Mouse (Mus musculus): Measurements from ENCODE around the gene Kcnma1. TPM values are rescaled to one million over a fixed set of nuclear protein-coding genes. Genes with fewer than 3 reads are reported as not detected.

Kcnma1 gene
- polyA plus RNA-seq, 1 experiment = not detected

DNA sequence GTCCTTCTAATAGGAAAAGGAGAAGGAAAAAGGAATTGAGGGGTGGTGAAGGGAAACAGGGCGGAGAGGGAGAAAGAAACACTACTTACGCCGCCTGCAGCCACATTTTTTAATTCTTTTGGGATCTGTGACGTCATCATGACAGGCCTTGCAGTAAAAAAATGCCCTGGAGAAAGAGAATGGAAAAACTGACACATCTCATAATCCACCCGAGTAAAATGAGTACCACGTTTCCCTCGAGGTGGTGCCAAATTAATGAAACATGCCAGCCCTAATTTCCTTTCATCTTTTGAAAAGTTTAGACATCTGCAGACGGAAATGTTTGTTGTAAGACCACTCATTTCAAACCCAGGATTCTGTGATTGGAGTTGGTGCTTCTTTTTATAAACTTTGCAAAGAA lies 578.4 kb downstream of the Kcnma1 start:
- no peaks in the 10 kb centered on the region for H3K4me1 ChIP-seq (ENCODE audit: control insufficient read depth, insufficient read depth, low read length)
- TF ChIP-seq POLR2A (IDR thresholded peaks at IDR 0.05; ENCODE audit: borderline replicate concordance, control insufficient read depth, low read depth, low read length) = no peak
- TF ChIP-seq CTCF (IDR thresholded peaks at IDR 0.05; ENCODE audit: control insufficient read depth, insufficient read depth, low read length) = no peak
- WGBS = 81% methylated on average over 8 of the region's 8 CpGs
- H3K27ac ChIP-seq (ENCODE audit: control insufficient read depth, insufficient read depth, low read depth, low read length, poor library complexity) = no peak overlapping the region
- H3K4me3 ChIP-seq (replicated peaks; ENCODE audit: control insufficient read depth, low read depth, low read length) = no peak overlapping the region

GRCm38 (mm10) chr14:23430006-23430405 lies 584.3 kb downstream of the Kcnma1 start:
- 75% methylated on average over 2 of the region's 2 CpGs for WGBS
- Histone ChIP-seq H3K4me3 (replicated peaks; ENCODE audit: control insufficient read depth, low read depth, low read length) (no peak overlapping the region), H3K27ac (ENCODE audit: control insufficient read depth, insufficient read depth, low read depth, low read length, poor library complexity) (no peak overlapping the region), H3K4me1 (ENCODE audit: control insufficient read depth, insufficient read depth, low read length) (no peaks in the 10 kb centered on the region)
- TF ChIP-seq CTCF (IDR thresholded peaks at IDR 0.05; ENCODE audit: control insufficient read depth, insufficient read depth, low read length) (no peak), POLR2A (IDR thresholded peaks at IDR 0.05; ENCODE audit: borderline replicate concordance, control insufficient read depth, low read depth, low read length) (no peak)

DNA sequence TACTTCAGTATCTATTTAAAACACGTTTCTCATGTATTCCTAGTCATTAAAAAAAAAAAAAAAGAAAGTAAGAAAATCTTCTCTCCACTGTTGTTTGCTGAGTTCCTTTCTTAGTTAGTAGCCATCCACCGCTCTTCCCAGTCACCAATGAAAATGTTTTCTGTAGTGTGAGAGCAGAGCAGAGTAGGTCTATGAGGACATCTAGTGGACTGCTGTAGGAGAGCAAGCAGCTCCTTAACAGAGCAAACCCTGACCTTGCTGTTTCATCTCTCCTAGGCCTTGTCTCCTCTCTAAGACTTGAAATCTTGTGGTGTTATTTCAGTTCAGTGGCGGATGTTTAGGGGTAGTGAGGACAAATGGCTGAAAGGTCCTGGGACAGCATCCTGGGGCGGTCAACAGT lies 585.2 kb downstream of the Kcnma1 start:
- 33% methylated on average over 4 of the region's 4 CpGs for WGBS
- Histone ChIP-seq H3K27ac (ENCODE audit: control insufficient read depth, insufficient read depth, low read depth, low read length, poor library complexity) (no peak overlapping the region), H3K4me1 (ENCODE audit: control insufficient read depth, insufficient read depth, low read length) (no peaks in the 10 kb centered on the region), H3K4me3 (replicated peaks; ENCODE audit: control insufficient read depth, low read depth, low read length) (no peak overlapping the region)
- TF ChIP-seq CTCF (IDR thresholded peaks at IDR 0.05; ENCODE audit: control insufficient read depth, insufficient read depth, low read length) (no peak), POLR2A (IDR thresholded peaks at IDR 0.05; ENCODE audit: borderline replicate concordance, control insufficient read depth, low read depth, low read length) (no peak)

DNA sequence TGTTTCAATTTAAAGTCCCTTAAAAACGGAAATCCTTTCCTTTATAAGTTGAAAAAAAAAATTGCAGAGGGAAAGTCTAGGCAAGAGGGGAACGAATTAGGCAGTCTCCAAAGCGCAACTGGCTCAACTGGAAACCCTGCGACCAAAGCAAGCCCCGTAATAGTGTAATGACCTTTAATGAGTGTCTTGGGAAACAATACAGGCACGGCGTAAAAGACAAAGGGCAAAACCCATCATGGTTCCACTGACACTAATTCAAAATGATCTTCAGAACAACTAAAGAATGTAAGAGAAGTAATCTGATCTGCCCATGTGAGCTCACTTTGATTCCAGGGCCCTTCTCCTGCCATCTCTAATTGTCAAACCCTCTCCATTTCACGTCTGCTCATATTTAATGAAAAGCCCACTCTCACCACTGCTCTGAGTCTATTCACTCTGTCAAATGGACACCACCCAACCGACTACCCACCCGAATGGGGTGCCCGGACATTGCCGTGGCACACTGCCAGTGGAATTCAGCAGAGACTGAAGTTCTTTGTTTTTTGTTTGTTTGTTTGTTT lies 591.7 kb downstream of the Kcnma1 start:
- Histone ChIP-seq H3K4me1 (ENCODE audit: control insufficient read depth, insufficient read depth, low read length) (no peaks in the 10 kb centered on the region), H3K4me3 (replicated peaks; ENCODE audit: control insufficient read depth, low read depth, low read length) (no peak overlapping the region), H3K27ac (ENCODE audit: control insufficient read depth, insufficient read depth, low read depth, low read length, poor library complexity) (no peak overlapping the region)
- no peak for TF ChIP-seq CTCF (IDR thresholded peaks at IDR 0.05; ENCODE audit: control insufficient read depth, insufficient read depth, low read length)
- TF ChIP-seq POLR2A (IDR thresholded peaks at IDR 0.05; ENCODE audit: borderline replicate concordance, control insufficient read depth, low read depth, low read length) = no peak
- WGBS = 81% methylated on average over 12 of the region's 12 CpGs

GRCm38 (mm10) chr14:23418955-23419354 lies 595.3 kb downstream of the Kcnma1 start:
- no peak overlapping the region for H3K27ac ChIP-seq (ENCODE audit: control insufficient read depth, insufficient read depth, low read depth, low read length, poor library complexity)
- WGBS = 63% methylated on average over 3 of the region's 3 CpGs
- H3K4me3 ChIP-seq (replicated peaks; ENCODE audit: control insufficient read depth, low read depth, low read length) = no peak overlapping the region
- H3K4me1 ChIP-seq (ENCODE audit: control insufficient read depth, insufficient read depth, low read length) = no peaks in the 10 kb centered on the region
- TF ChIP-seq CTCF (IDR thresholded peaks at IDR 0.05; ENCODE audit: control insufficient read depth, insufficient read depth, low read length) (no peak), POLR2A (IDR thresholded peaks at IDR 0.05; ENCODE audit: borderline replicate concordance, control insufficient read depth, low read depth, low read length) (no peak)

- TF ChIP-seq POLR2A (IDR thresholded peaks at IDR 0.05; ENCODE audit: borderline replicate concordance, control insufficient read depth, low read depth, low read length) (no peak), CTCF (IDR thresholded peaks at IDR 0.05; ENCODE audit: control insufficient read depth, insufficient read depth, low read length) (no peak)
- Histone ChIP-seq H3K27ac (ENCODE audit: control insufficient read depth, insufficient read depth, low read depth, low read length, poor library complexity) (no peak overlapping the region), H3K4me3 (replicated peaks; ENCODE audit: control insufficient read depth, low read depth, low read length) (no peak overlapping the region), H3K4me1 (ENCODE audit: control insufficient read depth, insufficient read depth, low read length) (no peaks in the 10 kb centered on the region)
- 86% methylated on average over 2 of the region's 2 CpGs for WGBS
Observed at GRCm38 (mm10) chr14:23407051-23407450, 607.2 kb downstream of the Kcnma1 start.

DNA sequence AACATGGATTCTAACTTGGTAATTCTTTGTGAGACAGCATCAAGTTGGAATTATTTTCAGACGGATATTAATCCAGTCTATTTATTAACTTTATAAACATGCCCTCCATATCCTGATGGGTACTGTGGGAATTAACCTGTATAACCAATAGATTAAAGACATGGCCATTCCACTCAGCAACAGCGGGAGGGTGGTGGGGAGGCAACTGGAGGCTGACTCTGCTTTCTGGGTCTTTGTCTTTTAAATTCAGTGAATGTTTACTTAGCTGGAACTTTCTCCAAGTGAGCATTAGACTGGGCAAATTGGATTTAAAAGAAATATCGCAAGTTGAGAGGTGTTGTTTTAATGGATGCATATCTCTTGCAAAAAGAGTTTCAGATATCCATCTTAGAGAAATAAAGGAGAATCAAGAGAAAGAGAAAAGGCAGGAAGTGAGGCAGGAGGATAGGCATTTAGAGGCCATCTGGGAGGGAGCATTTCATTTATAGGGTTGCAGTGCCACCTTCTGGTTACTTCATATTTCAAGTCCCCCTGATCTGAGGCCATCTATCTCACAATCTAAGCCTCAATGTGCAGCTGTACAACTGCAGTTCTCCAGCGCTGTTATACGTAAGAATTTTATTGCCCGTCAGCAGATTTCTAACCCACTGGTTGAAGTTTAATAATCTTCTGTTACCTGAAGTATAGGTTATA lies 613.4 kb downstream of the Kcnma1 start:
- TF ChIP-seq POLR2A (IDR thresholded peaks at IDR 0.05; ENCODE audit: borderline replicate concordance, control insufficient read depth, low read depth, low read length) (no peak), CTCF (IDR thresholded peaks at IDR 0.05; ENCODE audit: control insufficient read depth, insufficient read depth, low read length) (no peak)
- WGBS = 21% methylated on average over 6 of the region's 6 CpGs

DNA sequence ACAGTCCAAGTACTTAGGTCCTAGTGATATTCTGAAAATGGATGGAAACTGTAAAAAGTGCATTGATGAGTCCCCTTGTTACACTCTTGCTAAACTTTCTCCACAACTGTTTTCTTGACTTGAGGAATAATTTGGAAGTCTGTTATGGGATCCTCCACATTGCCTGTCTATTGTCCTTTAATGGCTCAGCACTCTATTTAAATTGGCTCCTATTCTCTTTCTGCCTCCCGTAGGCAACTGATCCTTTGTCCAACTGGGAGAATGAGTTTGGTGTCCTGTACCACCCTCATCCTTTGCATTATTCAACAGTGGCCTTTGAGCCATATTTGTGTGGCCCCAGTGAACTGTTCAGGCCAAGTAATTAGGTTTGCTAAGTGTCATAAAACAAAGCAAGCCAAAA lies 616.6 kb downstream of the Kcnma1 start:
- H3K27ac ChIP-seq (ENCODE audit: control insufficient read depth, insufficient read depth, low read depth, low read length, poor library complexity) = no peak overlapping the region
- WGBS = 74% methylated on average over 1 of the region's 1 CpGs
- no peaks in the 10 kb centered on the region for H3K4me1 ChIP-seq (ENCODE audit: control insufficient read depth, insufficient read depth, low read length)
- TF ChIP-seq CTCF (IDR thresholded peaks at IDR 0.05; ENCODE audit: control insufficient read depth, insufficient read depth, low read length) = no peak
- no peak for TF ChIP-seq POLR2A (IDR thresholded peaks at IDR 0.05; ENCODE audit: borderline replicate concordance, control insufficient read depth, low read depth, low read length)
- H3K4me3 ChIP-seq (replicated peaks; ENCODE audit: control insufficient read depth, low read depth, low read length) = no peak overlapping the region

More for the DNA sequence above, 613.4 kb downstream of the Kcnma1 start:
- no peaks in the 10 kb centered on the region for H3K4me1 ChIP-seq (ENCODE audit: control insufficient read depth, insufficient read depth, low read length)
- H3K27ac ChIP-seq (ENCODE audit: control insufficient read depth, insufficient read depth, low read depth, low read length, poor library complexity) = no peak overlapping the region
- no peak overlapping the region for H3K4me3 ChIP-seq (replicated peaks; ENCODE audit: control insufficient read depth, low read depth, low read length)
